Mouse (Mus musculus) brain, embryonic 14.5 days (tissue): ENCODE measurements at regions not wholly inside any gene's neighbourhood (a gene's known extent, or its start where the extent isn't known, plus 50 kb on each side); places are given as distances from the start of the nearest gene placed in this dataset.
A peak's percentile ranks its signal among the peaks of the same experiment; 100 is the strongest.

ENCODE experiments used
- DNase-seq: peaks from one replicate; pipeline ENCODE4 v3.0.0-alpha.2; 2011; ENCODE audit warnings: low read depth
- CTCF ChIP-seq: fragments of 200-500 bp; IDR thresholded peaks from 2 replicates; pipeline ENCODE4 v1.5.1; 2012; ENCODE audit warnings: inconsistent platforms, mild to moderate bottlenecking, moderate library complexity, borderline replicate concordance; ENCODE audit not compliant: insufficient read depth, insufficient read length; ENCODE audit errors: extremely low read depth
- POLR2A ChIP-seq: fragments of 200-500 bp; IDR thresholded peaks from 2 replicates; pipeline ENCODE4 v1.6.1; 2012; ENCODE audit warnings: mild to moderate bottlenecking, inconsistent platforms, borderline replicate concordance; ENCODE audit not compliant: poor library complexity, insufficient read depth, insufficient read length, severe bottlenecking; ENCODE audit errors: extremely low read depth

DNA sequence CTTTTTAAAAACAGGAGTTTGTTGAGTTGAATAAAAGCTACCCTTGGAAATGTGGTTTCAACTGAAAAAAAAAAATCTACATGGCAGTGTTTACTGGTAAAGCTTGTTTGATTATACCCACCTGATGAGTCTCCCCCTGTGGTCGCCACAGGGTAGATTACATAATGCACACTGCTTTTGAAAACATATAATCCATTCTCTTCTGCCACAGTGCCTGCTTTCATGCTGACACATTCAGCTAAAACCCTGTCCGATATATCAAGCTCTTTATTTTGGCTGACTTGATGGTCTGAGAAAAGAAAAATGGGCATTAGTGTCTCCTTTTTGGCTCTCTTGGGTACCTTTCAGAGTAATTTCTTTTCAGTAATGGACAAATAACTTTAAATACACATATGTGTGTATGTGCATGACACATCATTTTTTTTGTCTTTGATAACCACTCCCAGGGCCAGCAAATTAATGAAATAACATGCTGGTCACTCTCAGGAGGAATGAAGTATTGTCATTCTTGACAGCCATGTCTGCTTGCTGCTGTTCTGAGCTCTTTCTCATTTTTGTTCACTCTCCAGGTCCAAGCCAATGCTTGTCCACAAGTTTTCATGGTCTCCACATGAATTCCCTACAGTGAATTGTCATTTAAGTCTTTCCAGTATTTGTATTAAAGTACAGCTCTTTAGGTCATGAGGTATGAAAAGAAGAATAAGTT, 793.7 kb upstream of the Adgrl2 start:
- no peak for TF ChIP-seq POLR2A
- no peak for TF ChIP-seq CTCF
- peak; percentile 61 for DNase-seq

DNA sequence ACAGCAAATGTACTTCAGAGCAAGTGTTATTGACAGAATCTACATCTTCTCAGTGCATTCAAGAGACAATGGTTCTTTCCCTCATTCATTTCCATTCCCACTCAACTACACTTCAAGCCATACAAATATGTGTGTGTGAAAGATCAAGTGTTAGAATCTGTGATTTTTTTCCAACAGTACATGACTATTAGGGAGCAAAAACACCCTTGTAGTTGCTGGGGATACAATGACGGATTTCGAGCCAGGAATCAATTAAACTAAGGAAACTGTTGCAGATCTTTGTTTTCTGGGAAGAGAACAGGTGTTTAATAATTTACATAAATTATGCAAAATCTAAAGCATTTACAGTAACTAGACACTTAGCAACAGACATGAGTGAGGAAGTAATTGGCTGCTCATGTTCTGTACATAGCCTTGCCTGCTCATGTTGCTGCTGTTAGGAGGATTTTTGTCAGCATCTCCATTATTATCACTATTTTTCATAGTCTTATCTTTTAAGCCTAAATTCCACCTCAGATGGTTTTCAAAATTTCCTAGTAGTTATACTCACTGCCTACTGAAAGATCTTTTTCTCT, 777.6 kb upstream of the Adgrl2 start:
- TF ChIP-seq POLR2A = no peak
- peak; percentile 60 for DNase-seq

DNA sequence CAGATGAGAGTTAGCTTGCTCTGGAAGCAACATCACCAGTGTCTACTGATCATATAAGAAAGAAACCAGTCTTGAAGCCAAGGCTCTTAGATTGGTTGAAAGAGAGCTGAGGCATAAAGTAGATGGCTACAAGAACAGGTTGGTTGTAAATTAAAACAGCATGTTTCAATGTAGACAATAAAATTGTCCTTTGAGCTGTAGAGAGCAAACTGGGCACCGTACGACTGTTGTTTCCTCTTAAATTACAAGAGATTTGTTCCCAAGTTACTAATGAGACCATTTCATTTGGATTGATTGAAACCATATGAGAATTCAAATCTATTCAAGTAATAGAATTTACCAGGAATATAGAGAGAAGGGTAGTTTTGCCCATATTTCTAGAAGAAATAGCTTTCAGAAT, 770.9 kb upstream of the Adgrl2 start:
- no peak for DNase-seq
- TF ChIP-seq POLR2A (no peak), CTCF (no peak)

DNA sequence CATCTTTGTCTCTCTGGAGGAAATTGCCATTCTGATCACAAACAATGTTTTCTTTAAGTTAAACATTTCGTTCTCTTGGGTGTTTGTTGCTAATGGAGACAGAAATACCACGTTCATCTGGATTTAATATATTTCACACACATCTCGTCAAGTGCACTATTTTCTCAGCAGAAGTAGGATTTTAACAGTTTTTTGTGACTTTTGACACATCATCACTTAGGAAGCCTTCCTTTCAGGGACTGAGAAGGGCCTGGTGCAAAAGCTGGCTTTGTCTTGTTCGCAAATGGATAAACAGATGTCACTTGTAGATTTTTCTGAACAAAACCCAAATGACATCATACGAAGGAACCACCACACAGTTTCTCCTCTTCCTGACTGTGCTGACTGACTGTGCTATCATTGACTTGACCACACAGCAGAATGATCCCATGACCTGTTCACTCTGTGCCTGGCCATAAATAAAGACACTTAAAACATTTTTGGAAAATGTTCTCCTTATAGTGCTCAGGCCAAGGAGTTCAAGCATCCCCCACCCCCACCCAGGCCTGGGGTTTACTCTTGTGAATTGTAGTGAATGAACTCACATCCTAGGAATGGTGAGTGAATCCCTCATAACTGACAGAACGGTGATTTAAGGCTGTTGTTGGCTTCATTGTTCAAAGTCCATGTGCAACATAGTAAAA, 767.7 kb upstream of the Adgrl2 start:
- no peak for TF ChIP-seq CTCF
- no peak for TF ChIP-seq POLR2A
- peak; percentile 10 for DNase-seq

DNA sequence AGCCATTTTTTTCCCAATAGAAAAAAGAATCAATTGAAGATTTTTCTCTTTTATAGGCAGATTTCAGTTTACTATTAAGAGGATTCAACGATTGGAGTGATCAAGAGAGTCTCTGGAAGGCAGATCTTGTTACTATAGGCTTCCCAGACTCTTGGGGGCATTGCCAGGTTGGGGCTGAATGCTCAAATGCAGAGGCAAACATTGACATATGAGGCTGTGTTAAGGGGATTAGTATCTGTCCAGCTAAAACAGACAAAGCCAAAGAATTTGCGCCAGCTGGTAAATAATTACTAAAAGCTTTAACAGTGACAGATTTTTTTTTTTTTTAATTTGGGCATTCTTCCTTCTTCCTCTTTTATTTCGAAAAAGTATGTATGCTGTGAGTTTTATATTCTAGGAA, 745.7 kb upstream of the Adgrl2 start:
- TF ChIP-seq CTCF (no peak), POLR2A (no peak)
- peak; percentile 57 for DNase-seq

DNA sequence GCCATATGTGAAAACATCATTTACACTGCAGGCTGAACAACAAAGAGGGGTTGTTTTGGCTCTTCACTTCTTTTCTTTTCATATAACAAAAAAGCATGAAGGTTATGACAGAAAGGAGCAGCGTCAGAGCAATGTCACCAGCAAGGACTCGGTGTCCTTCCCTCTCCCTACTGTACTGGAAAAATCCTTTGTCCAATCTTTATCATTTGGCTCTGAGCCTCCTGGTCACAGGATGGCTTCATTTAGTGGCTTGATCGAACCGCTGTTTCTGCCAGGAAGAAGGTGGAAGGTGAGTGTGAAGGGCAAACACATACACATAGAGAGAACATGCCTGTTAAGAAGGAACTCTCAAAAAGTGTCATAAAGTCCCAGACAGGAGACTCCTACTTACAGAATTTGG, 735.9 kb upstream of the Adgrl2 start:
- TF ChIP-seq CTCF = no peak
- TF ChIP-seq POLR2A = no peak
- DNase-seq = no peak

DNA sequence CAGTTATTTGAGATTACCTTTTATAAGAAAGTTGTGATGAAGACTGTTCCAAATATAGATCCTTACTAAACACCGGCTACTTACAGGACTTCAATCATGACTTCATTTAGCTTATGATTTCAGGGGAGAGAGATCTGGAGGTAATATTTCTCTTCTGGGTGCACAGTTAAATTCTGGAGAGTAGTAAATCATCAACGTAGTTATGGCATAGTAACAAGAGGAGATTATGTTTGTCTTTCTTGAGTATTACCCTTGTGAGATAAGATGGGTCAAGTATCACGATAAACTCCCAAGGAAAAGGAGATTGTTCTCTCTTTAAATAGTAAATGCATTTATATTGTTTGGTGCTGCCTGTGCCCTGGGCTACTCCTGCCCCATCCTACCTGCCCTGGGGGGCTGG, 734.5 kb upstream of the Adgrl2 start:
- TF ChIP-seq POLR2A (no peak), CTCF (no peak)
- no peak for DNase-seq

DNA sequence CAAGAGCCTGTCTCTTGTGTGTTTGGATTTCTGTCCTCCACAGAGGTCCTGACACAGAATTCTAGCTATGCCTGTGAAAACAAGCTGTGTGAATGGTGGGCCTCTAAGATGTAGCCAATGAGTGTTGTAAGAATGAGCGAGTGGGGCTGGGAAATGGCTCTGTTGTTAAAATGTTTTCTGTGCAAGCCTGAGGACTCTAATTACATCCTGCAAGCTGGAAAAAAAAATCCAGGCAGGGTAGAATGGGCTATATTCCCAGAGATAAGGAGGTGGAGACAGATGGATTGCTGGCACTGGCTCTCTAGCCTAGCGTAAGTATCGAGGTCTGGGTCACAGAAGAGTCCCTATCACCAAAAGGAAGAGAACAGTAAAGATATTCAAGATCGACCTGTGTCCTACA, 731.5 kb upstream of the Adgrl2 start:
- DNase-seq = peak; percentile 58

DNA sequence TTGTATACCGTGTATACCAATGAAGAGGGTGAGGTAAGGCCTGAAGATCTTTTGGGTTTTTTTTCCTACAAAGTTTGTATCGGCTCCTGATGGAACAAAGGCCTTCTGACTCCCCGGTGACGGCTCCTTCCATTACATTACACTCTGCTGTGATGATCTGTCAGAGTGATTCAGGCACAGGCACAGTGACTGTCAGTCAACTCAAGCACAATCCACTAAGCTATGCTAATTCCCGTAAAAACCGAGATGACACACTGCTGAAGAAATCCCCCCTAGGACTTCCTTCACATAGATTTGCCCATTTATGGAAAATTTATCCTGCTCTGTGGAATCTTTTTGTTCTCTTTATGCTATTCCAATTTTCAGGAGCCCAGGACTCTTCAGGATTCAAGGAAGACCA, 730.0 kb upstream of the Adgrl2 start:
- DNase-seq = peak; percentile 75
- TF ChIP-seq CTCF (no peak), POLR2A (no peak)

More for the DNA sequence above, 731.5 kb upstream of the Adgrl2 start:
- TF ChIP-seq POLR2A (no peak), CTCF (no peak)

DNA sequence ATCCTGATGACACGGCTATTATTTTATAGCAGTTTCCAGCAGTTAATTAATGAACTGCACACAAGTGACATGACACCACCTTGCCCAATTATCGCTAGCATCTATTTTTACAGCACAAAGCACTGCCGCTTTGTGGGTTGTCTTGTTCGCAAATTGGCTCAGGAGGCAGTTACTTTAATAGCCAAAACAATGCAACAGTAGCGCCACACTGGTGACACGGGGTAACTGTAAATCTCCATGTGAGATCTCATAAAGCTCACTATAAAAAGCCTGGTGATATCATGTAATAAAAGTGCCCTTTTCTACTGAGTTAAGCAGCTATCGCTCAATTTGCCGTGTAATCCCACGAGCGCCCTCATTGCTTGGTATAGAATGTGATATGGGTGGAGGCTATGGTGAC, 715.4 kb upstream of the Adgrl2 start:
- TF ChIP-seq CTCF (no peak), POLR2A (no peak)
- peak; percentile 73 for DNase-seq

DNA sequence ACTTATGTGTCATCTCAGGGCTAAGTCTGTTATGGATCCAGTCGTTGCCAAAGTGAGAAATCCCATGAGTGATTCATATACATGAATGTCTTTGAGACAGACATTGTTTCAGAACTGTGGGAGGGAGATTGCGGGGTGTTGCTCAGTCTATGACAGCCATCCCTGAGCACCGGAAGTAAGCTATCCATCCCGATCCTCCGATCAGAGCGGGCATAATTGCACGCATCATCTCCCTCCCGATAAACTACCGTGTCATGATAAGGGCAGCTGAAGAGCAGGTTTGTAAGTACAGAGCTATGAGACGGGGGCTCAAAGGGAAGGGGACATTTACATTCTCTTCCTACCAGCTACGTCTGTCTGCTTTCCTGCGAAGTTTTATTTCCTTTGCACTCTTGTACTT, 715.0 kb upstream of the Adgrl2 start:
- TF ChIP-seq CTCF = no peak
- no peak for TF ChIP-seq POLR2A
- no peak for DNase-seq

DNA sequence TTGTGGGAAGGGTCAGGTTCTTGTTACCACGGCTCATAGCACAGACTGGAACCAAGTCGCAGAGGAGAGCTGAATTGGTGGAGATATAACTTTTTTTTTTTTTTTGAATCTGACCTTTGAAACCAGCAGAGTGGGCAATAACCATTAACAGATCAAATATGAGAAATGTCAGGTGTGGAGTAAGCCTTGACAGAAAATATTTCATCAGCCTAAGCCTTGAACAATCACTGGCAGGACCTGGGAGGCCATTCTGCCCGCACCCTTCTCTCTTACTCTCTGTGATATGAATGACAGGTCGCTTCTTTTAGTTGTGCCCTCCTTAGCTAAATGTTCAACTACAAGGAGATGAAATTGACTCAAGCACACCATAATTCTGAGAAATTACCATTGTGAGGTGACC, 714.1 kb upstream of the Adgrl2 start:
- DNase-seq = no peak
- TF ChIP-seq CTCF (no peak), POLR2A (no peak)
